Mouse (Mus musculus) MEL (cell line): ENCODE measurements around the gene Gm20721. TPM values are rescaled to one million over a fixed set of nuclear protein-coding genes. Genes with fewer than 3 reads are reported as not detected.
A peak's percentile ranks its signal among the peaks of the same experiment; 100 is the strongest.

Source experiments
- DNase-seq: peaks from one replicate; pipeline ENCODE4 v3.0.0; 2011; ENCODE audit warnings: low read depth, low spot score
- H3K27ac ChIP-seq: 2 replicates; pipeline ENCODE4 v1.5.1; 2012; ENCODE audit warnings: low read depth, mild to moderate bottlenecking, control low read depth, low read length, moderate library complexity; ENCODE audit not compliant: control insufficient read depth
- H3K27me3 ChIP-seq, 2 experiments: fragments of 150-350 bp in 1 of 2; sonication (generic) in 1 of 2; 2 replicates each; pipeline ENCODE4 v1.6.1; 2012; ENCODE audit warnings: low read length in 2 of 2, mild to moderate bottlenecking in 2 of 2, improper control_type of control experiment in 1 of 2, moderate library complexity in 1 of 2; ENCODE audit not compliant: insufficient read depth in 2 of 2, control insufficient read depth in 1 of 2
- H3K36me3 ChIP-seq, 2 experiments: 2 replicates each; pipeline ENCODE4 v1.6.1; 2012 to 2014; ENCODE audit warnings: low read length in 2 of 2, improper control_type of control experiment in 1 of 2, inconsistent platforms in 1 of 2, mild to moderate bottlenecking in 1 of 2; ENCODE audit not compliant: insufficient read depth in 2 of 2, control insufficient read depth in 1 of 2
- H3K4me1 ChIP-seq, 2 experiments: fragments of 150-350 bp in 1 of 2; sonication (generic) in 1 of 2; 2 replicates each; pipeline ENCODE4 v1.6.1; 2012; ENCODE audit warnings: low read length in 2 of 2, improper control_type of control experiment in 1 of 2, mild to moderate bottlenecking in 1 of 2; ENCODE audit not compliant: insufficient read depth in 2 of 2, control insufficient read depth in 1 of 2
- H3K4me3 ChIP-seq, 2 experiments: fragments of 150-350 bp in 1 of 2; sonication (generic) in 1 of 2; 2 replicates each; pipeline ENCODE4 v1.5.1; 2012; ENCODE audit warnings: low read depth in 2 of 2, low read length in 2 of 2, mild to moderate bottlenecking in 2 of 2, moderate library complexity in 2 of 2, control low read depth in 1 of 2, improper control_type of control experiment in 1 of 2; ENCODE audit not compliant: control insufficient read depth in 1 of 2, insufficient read depth in 1 of 2
- H3K79me2 ChIP-seq: 2 replicates; pipeline ENCODE4 v1.6.1; 2012; ENCODE audit warnings: mild to moderate bottlenecking, low read length, moderate library complexity; ENCODE audit not compliant: control insufficient read depth, poor library complexity, insufficient read depth
- H3K9ac ChIP-seq: 2 replicates; pipeline ENCODE4 v1.6.1; 2012; ENCODE audit warnings: low read depth, mild to moderate bottlenecking, control low read depth, low read length, moderate library complexity; ENCODE audit not compliant: control insufficient read depth, poor library complexity, severe bottlenecking
- H3K9me3 ChIP-seq: fragments of 150-350 bp; sonication (generic); replicated peaks from 2 replicates; pipeline ENCODE4 v1.6.1; 2012; ENCODE audit warnings: mild to moderate bottlenecking, low read length, improper control_type of control experiment, moderate library complexity; ENCODE audit not compliant: insufficient read depth
- CHD1 ChIP-seq: IDR thresholded peaks from 2 replicates; pipeline ENCODE4 v1.6.1; 2012; ENCODE audit warnings: low read depth, mild to moderate bottlenecking, inconsistent platforms, low read length, improper control_type of control experiment
- GABPA ChIP-seq: IDR thresholded peaks from 2 replicates; pipeline ENCODE4 v1.6.1; 2012; ENCODE audit warnings: low read depth, mild to moderate bottlenecking, inconsistent platforms, low read length, improper control_type of control experiment, moderate library complexity
- HCFC1 ChIP-seq: IDR thresholded peaks from 2 replicates; pipeline ENCODE4 v1.6.1; 2012; ENCODE audit warnings: low read depth, mild to moderate bottlenecking, inconsistent platforms, low read length, improper control_type of control experiment, moderate library complexity
- JUND ChIP-seq: IDR thresholded peaks from 2 replicates; pipeline ENCODE4 v1.6.1; 2011; ENCODE audit warnings: low read depth, mild to moderate bottlenecking, improper control_type of control experiment, low read length
- MAZ ChIP-seq: IDR thresholded peaks from 2 replicates; pipeline ENCODE4 v1.6.1; 2012; ENCODE audit warnings: low read depth, mild to moderate bottlenecking, inconsistent platforms, low read length, improper control_type of control experiment
- MXI1 ChIP-seq: IDR thresholded peaks from 2 replicates; pipeline ENCODE4 v1.6.1; 2011; ENCODE audit warnings: mild to moderate bottlenecking, low read depth, low read length, improper control_type of control experiment
- MYB ChIP-seq: IDR thresholded peaks from 2 replicates; pipeline ENCODE4 v1.6.1; 2011; ENCODE audit warnings: mild to moderate bottlenecking, low read depth, low read length, improper control_type of control experiment
- MYC ChIP-seq: IDR thresholded peaks from 2 replicates; pipeline ENCODE4 v1.6.1; 2011; ENCODE audit warnings: low read depth, mild to moderate bottlenecking, low read length, improper control_type of control experiment, moderate library complexity
- NELFE ChIP-seq: IDR thresholded peaks from 2 replicates; pipeline ENCODE4 v1.6.1; 2011; ENCODE audit warnings: low read depth, low read length, improper control_type of control experiment
- NRF1 ChIP-seq: IDR thresholded peaks from 2 replicates; pipeline ENCODE4 v1.6.1; 2014; ENCODE audit warnings: low read depth, mild to moderate bottlenecking, inconsistent platforms, low read length, improper control_type of control experiment, moderate library complexity; ENCODE audit not compliant: poor library complexity, insufficient read depth, severe bottlenecking
- POLR2A ChIP-seq, 2 experiments: IDR thresholded peaks; 2 replicates each; pipeline ENCODE4 v1.6.1; 2011 to 2012; ENCODE audit warnings: low read length in 2 of 2, mild to moderate bottlenecking in 2 of 2, control low read depth in 1 of 2, improper control_type of control experiment in 1 of 2, low read depth in 1 of 2, moderate library complexity in 1 of 2; ENCODE audit not compliant: control insufficient read depth in 1 of 2, insufficient read depth in 1 of 2, poor library complexity in 1 of 2
- POLR2AphosphoS2 ChIP-seq: IDR thresholded peaks from 2 replicates; pipeline ENCODE4 v1.6.1; 2011; ENCODE audit warnings: low read length, improper control_type of control experiment
- SIN3A ChIP-seq: IDR thresholded peaks from 2 replicates; pipeline ENCODE4 v1.6.1; 2012; ENCODE audit warnings: low read length, improper control_type of control experiment, inconsistent platforms
- TAL1 ChIP-seq: IDR thresholded peaks from 2 replicates; pipeline ENCODE4 v1.6.1; 2012; ENCODE audit warnings: mild to moderate bottlenecking, inconsistent platforms, low read length, moderate library complexity, mixed read lengths
- TBP ChIP-seq: IDR thresholded peaks from 2 replicates; pipeline ENCODE4 v1.8.0; 2011; ENCODE audit warnings: low read depth, low read length, improper control_type of control experiment
- UBTF ChIP-seq: IDR thresholded peaks from 2 replicates; pipeline ENCODE4 v1.6.1; 2012; ENCODE audit warnings: low read depth, mild to moderate bottlenecking, inconsistent platforms, low read length, improper control_type of control experiment, moderate library complexity, borderline replicate concordance; ENCODE audit not compliant: insufficient read depth
- USF1 ChIP-seq: IDR thresholded peaks from 2 replicates; pipeline ENCODE4 v1.6.1; 2014; ENCODE audit warnings: low read depth, mild to moderate bottlenecking, inconsistent platforms, low read length, improper control_type of control experiment, moderate library complexity
- ZKSCAN1 ChIP-seq: IDR thresholded peaks from 2 replicates; pipeline ENCODE4 v1.6.1; 2012; ENCODE audit warnings: low read depth, mild to moderate bottlenecking, inconsistent platforms, low read length, improper control_type of control experiment, moderate library complexity
- ZMIZ1 ChIP-seq: IDR thresholded peaks from 2 replicates; pipeline ENCODE4 v1.6.1; 2012; ENCODE audit warnings: low read depth, mild to moderate bottlenecking, inconsistent platforms, low read length, improper control_type of control experiment, moderate library complexity
- ZNF384 ChIP-seq: IDR thresholded peaks from 2 replicates; pipeline ENCODE4 v1.6.1; 2012; ENCODE audit warnings: low read depth, mild to moderate bottlenecking, inconsistent platforms, low read length, improper control_type of control experiment
- polyA plus RNA-seq, 2 experiments: library from polyadenylated mRNA; stranded (reverse) in 1 of 2; unstranded in 1 of 2; fragments of >175 nt in 1 of 2; fragments of >200 nt in 1 of 2; gene quantifications; 2 replicates each; pipeline versions ENCODE4 v1.2.1 to v1.2.4; 2012; ENCODE audit warnings: low replicate concordance in 2 of 2, low read depth in 1 of 2; ENCODE audit not compliant: insufficient read length in 2 of 2, insufficient read depth in 1 of 2, missing spikeins in 1 of 2
- total RNA-seq: library from RNA; depleted of rRNA; stranded (reverse); fragments of 300-350 nt; gene quantifications from 2 replicates; pipeline ENCODE4 v1.2.3, GENCODE M21; 2012

Gm20721 gene
- total and polyA plus RNA-seq, 3 experiments, result 34.2 to 171 TPM; not detected in 1

DNA sequence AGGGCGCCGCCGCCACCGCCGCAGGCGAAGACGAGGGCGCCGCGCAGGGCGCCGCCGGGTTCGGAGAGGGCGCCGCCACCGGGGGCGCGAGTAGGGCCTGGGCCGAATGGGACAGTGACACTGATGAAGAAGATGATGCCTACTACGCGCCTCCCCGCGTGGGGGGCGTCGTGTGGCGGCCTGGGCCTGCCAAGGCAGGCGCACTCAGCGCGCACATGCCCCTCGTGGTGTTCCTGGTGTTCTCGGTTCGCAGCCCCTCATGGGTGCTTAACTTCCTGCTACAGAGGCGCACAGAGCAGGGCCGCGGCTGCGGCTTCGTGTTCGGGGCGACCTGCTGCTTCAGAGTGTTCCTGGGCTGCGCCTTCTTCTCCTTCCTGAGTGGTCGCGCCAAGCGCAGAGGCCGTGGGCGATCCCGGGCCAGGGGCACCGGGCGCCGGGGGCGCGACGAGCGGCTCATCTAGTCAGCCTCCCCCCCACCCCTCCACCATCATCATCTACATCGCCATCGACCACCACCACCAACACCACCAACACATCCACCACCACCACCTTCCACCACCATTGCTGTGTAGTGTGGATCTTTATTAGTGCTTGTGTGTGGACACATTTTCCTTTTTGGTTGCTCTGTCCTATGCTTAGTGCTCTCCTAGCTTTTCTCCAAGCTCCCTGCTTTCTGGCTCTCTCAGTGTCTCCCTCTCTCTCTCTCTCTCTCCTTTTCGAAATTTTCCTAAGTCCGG, 17.4 kb downstream of the Gm20721 start (continued):
- no peak for TF ChIP-seq ZMIZ1
- no peak for TF ChIP-seq ZNF384
- TF ChIP-seq SIN3A, result peak; percentile 37
- TF ChIP-seq MYC, result no peak
- TF ChIP-seq MYB, result no peak
- TF ChIP-seq ZKSCAN1, result peak; percentile 41; the same call in 1 of the 2 replicates
- TF ChIP-seq NRF1, result no peak
- TF ChIP-seq HCFC1, result peak; percentile 41; the same call in 1 of the 2 replicates
- TF ChIP-seq MXI1, result no peak
- TF ChIP-seq TAL1, result no peak
- TF ChIP-seq USF1, result no peak
- TF ChIP-seq JUND, result no peak
- TF ChIP-seq POLR2A (IDR thresholded peaks at IDR 0.05; ENCODE audit: control insufficient read depth in 1 of 2, insufficient read depth in 1 of 2, low read depth in 1 of 2, low read length in 2 of 2, poor library complexity in 1 of 2), result peak; percentile 12 to 43; a peak in 1 of 4 replicates
- no peak for TF ChIP-seq POLR2AphosphoS2
- no peak for TF ChIP-seq TBP
- TF ChIP-seq NELFE, result no peak
- no peak for TF ChIP-seq CHD1
- no peak for TF ChIP-seq GABPA

- H3K4me1 ChIP-seq, result peaks cover 2 to 6% of the 10 kb centered on the region in 2 experiments; a peak in 2 of 4 replicates
- peak overlapping the region; percentile 24; the same call in 1 of the 2 replicates for H3K27ac ChIP-seq
Measured at GRCm38 (mm10) chr2:174328358-174328905, 18.1 kb downstream of the Gm20721 start.

More at GRCm38 (mm10) chr2:174328358-174328905, 18.1 kb downstream of the Gm20721 start:
- Histone ChIP-seq H3K36me3 (peaks cover 0 to 26% of the 10 kb centered on the region in 2 experiments; a peak in 2 of 4 replicates), H3K27me3 (no peaks in the 10 kb centered on the region), H3K9me3 (no peaks in the 10 kb centered on the region), H3K9ac (peak overlapping the region; percentile 99), H3K79me2 (peaks cover 61% of the 10 kb centered on the region), H3K4me3 (peak overlapping the region; percentile 48 to 75)
- DNase-seq, result peak; percentile 43
- no peak for TF ChIP-seq MAZ
- no peak for TF ChIP-seq UBTF
